Mouse (Mus musculus): ENCODE results near the gene Hk3. TPM values are rescaled to one million over a fixed set of nuclear protein-coding genes. Genes with fewer than 3 reads are reported as not detected.

Gene Hk3
- polyA plus RNA-seq, 1 experiment = not detected

- Histone ChIP-seq H3K9me3 (replicated peaks; ENCODE audit: control insufficient read depth, insufficient read depth, low read length, poor library complexity, severe bottlenecking) (no peaks in the 10 kb centered on the region), H3K4me3 (ENCODE audit: low read depth, low read length) (no peak overlapping the region), H3K9ac (ENCODE audit: low read depth, poor library complexity, severe bottlenecking) (no peak overlapping the region), H3K27me3 (ENCODE audit: control insufficient read depth, insufficient read depth, low read length, poor library complexity, severe bottlenecking) (no peaks in the 10 kb centered on the region), H3K27ac (ENCODE audit: insufficient read depth, low read length) (no peak overlapping the region), H3K4me1 (ENCODE audit: control insufficient read depth, insufficient read depth, low read length) (no peaks in the 10 kb centered on the region), H3K36me3 (ENCODE audit: control insufficient read depth, insufficient read depth, low read length, poor library complexity, severe bottlenecking) (no peaks in the 10 kb centered on the region)
- TF ChIP-seq POLR2A (IDR thresholded peaks at IDR 0.05; ENCODE audit: insufficient read depth, low read length) = no peak
- no peak for TF ChIP-seq CTCF (IDR thresholded peaks at IDR 0.05; ENCODE audit: low read depth, low read length)
- no peak for TF ChIP-seq EP300 (IDR thresholded peaks at IDR 0.05; ENCODE audit: insufficient read depth, low read depth, low read length)
Observed at GRCm38 (mm10) chr13:54959842-54960241, 61.3 kb downstream of the Hk3 start.

- no peak overlapping the region for H3K9ac ChIP-seq (ENCODE audit: low read depth, poor library complexity, severe bottlenecking)
- H3K27me3 ChIP-seq (ENCODE audit: control insufficient read depth, insufficient read depth, low read length, poor library complexity, severe bottlenecking) = no peaks in the 10 kb centered on the region
- no peak overlapping the region for H3K27ac ChIP-seq (ENCODE audit: insufficient read depth, low read length)
- no peaks in the 10 kb centered on the region for H3K9me3 ChIP-seq (replicated peaks; ENCODE audit: control insufficient read depth, insufficient read depth, low read length, poor library complexity, severe bottlenecking)
- H3K36me3 ChIP-seq (ENCODE audit: control insufficient read depth, insufficient read depth, low read length, poor library complexity, severe bottlenecking) = no peaks in the 10 kb centered on the region
- TF ChIP-seq POLR2A (IDR thresholded peaks at IDR 0.05; ENCODE audit: insufficient read depth, low read length) = no peak
- TF ChIP-seq EP300 (IDR thresholded peaks at IDR 0.05; ENCODE audit: insufficient read depth, low read depth, low read length) = no peak
- TF ChIP-seq CTCF (IDR thresholded peaks at IDR 0.05; ENCODE audit: low read depth, low read length) = no peak
- H3K4me1 ChIP-seq (ENCODE audit: control insufficient read depth, insufficient read depth, low read length) = no peaks in the 10 kb centered on the region
- no peak overlapping the region for H3K4me3 ChIP-seq (ENCODE audit: low read depth, low read length)
Observed at GRCm38 (mm10) chr13:54959059-54959701, 62.0 kb downstream of the Hk3 start.

- H3K4me1 ChIP-seq (ENCODE audit: control insufficient read depth, insufficient read depth, low read length) = no peaks in the 10 kb centered on the region
- TF ChIP-seq EP300 (IDR thresholded peaks at IDR 0.05; ENCODE audit: insufficient read depth, low read depth, low read length) = no peak
- no peak for TF ChIP-seq POLR2A (IDR thresholded peaks at IDR 0.05; ENCODE audit: insufficient read depth, low read length)
- TF ChIP-seq CTCF (IDR thresholded peaks at IDR 0.05; ENCODE audit: low read depth, low read length) = no peak
- no peaks in the 10 kb centered on the region for H3K9me3 ChIP-seq (replicated peaks; ENCODE audit: control insufficient read depth, insufficient read depth, low read length, poor library complexity, severe bottlenecking)
- no peaks in the 10 kb centered on the region for H3K36me3 ChIP-seq (ENCODE audit: control insufficient read depth, insufficient read depth, low read length, poor library complexity, severe bottlenecking)
- no peak overlapping the region for H3K9ac ChIP-seq (ENCODE audit: low read depth, poor library complexity, severe bottlenecking)
- no peak overlapping the region for H3K27ac ChIP-seq (ENCODE audit: insufficient read depth, low read length)
- H3K4me3 ChIP-seq (ENCODE audit: low read depth, low read length) = no peak overlapping the region
- no peaks in the 10 kb centered on the region for H3K27me3 ChIP-seq (ENCODE audit: control insufficient read depth, insufficient read depth, low read length, poor library complexity, severe bottlenecking)
Observed at GRCm38 (mm10) chr13:54957281-54957680, 63.9 kb downstream of the Hk3 start.

Other genes starting within 250 kb of the Hk3 start
- not detected in 2 replicates for gene Eif4e1b, start 237.4 kb downstream of the Hk3 start, polyA plus RNA-seq (2011; ENCODE audit: insufficient read depth, insufficient read length, low read depth, missing spikeins)
- gene Tspan17, start 232.0 kb downstream of the Hk3 start, polyA plus RNA-seq (2011; ENCODE audit: insufficient read depth, insufficient read length, low read depth, missing spikeins) = 7.0 and 12.3 TPM in 2 replicates
- gene Unc5a, start 72.0 kb downstream of the Hk3 start, polyA plus RNA-seq (2011; ENCODE audit: insufficient read depth, insufficient read length, low read depth, missing spikeins) = 0.66 and 2.8 TPM in 2 replicates
- 29.8 and 29.9 TPM in 2 replicates for gene Uimc1, start 78.9 kb upstream of the Hk3 start, polyA plus RNA-seq (2011; ENCODE audit: insufficient read depth, insufficient read length, low read depth, missing spikeins)
- 37.0 and 38.2 TPM in 2 replicates for gene Zfp346, start 83.9 kb upstream of the Hk3 start, polyA plus RNA-seq (2011; ENCODE audit: insufficient read depth, insufficient read length, low read depth, missing spikeins)
- gene Gm17617, start 112.2 kb upstream of the Hk3 start, polyA plus RNA-seq (2011; ENCODE audit: insufficient read depth, insufficient read length, low read depth, missing spikeins) = not detected in 2 replicates
- gene Fgfr4, start 131.3 kb upstream of the Hk3 start, polyA plus RNA-seq (2011; ENCODE audit: insufficient read depth, insufficient read length, low read depth, missing spikeins) = 0.93 and 1.0 TPM in 2 replicates
- 162 TPM in 2 replicates for gene Nsd1, start 188.4 kb upstream of the Hk3 start, polyA plus RNA-seq (2011; ENCODE audit: insufficient read depth, insufficient read length, low read depth, missing spikeins)